Mouse (Mus musculus): ENCODE results near the gene Tob2.

The Tob2 gene

DNA sequence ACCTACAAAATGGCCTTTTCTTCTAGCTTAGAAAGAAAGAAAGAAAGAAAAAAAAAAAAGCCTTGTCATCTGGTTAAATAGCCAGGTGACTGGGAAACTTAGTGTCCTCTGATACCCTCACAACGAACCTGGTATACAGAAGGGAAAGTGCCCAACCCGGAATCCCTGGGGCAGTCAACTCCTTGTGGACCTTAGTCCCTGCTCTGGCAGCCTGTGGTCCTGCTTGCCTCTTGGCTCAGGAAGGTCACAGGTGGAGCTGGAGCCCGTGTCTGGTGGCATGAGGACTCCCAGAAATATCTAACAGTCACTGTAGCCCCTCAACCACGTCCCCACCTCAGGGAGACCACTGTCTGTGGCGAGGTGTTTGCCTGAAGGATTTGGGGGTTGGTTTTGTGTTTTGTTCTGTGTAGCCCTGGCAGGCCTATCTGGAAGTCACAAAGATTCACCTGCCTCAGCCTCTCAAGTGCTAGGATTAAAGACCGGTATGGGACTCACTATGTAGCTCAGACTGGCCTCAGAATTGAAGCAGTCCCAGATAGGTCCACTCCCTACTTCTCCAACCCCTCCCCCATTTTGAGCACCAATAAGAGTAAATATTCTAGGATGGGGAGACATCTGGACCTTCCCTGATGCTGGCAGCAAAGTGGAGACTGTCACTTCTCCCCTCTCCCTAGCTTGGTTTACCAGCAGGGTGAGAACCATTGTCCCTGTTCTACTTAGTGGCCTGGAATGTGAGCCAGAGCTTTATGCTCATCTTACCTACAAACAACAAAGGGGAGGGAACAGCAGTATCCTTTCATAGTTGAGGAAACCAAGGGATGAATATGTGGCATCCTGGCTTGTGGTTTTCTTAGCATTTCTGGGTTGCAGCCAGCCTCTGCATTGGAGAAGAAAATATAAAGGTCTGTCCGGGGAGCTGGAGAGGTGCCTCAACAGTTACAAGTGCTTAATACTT, 21.4 kb downstream of the Tob2 start:
- no peak for DNase-seq

DNA sequence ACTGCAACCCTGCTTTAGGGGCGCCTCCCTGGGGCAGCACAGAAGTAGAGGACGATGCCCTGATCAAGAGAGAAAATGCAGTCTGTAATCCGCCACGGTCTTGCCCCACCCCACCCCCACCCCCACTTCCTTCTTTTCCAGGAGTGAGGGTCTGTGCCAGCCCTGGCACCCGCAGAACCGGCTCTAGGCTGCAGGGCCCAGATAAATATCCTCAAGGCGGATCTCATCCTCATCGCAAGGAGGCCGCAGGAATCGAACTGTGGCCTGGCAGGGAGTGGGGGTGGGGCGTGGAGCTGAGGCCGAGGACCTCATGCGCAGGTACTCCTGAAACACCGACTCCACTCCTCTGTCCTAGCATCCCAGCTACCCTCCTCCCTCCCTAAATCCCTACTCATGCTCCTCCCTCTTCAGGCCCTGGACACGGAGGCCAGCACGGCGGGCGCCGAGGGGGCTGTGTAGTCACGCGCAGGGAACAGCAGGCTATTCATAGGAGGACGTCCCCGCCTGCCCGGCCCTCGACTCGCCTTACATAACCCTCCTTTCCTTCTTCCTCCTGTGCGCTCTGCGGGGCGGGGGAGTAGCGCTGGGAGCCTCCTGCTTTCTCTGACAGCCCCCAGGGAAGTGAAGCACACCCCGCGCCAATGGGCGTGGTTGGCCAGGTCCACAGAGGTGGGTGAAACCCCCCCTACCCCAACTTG, 22.3 kb downstream of the Tob2 start:
- DNase-seq = peak; percentile 83

DNA sequence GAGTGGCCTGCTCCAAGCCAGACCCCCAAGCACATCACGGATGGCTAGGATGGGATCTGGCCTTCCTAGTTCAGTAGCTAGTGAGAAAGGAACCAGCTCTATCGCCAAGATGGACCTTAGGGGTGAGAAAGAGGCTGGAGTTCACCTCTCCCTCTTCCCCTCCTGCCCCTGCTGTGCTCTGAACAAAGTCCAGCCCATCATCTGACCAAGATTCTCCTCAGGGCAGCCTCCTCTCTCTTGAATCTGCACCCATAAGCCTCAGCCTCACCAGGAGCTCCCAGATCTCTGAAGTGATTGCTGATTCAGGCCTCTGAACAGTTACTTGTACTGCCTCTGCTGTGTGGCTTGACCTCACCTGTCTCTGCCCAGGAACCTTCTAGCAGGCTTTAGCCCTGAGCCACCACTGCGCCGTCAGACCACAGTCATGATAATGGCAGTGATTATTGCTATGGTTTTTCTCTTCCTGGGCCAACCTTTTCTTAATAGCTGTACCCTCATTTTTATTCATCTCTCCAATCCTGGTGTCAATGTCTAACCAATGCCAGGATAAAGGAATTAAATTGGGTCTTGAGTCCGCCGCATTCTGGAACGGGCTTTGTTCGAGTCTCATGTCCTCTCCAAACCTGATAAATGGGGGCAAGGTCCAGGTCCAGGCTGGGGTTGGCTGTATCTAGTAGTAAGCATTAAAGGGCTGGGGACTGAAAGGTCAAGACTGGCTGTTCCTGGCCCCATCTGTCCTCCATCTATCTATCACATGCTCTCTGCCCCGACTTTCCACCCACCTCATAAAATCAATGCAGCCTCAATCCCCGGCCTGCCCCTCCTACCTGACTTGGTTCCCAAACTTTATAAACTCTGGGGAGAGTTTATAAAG, 23.4 kb downstream of the Tob2 start:
- no peak for DNase-seq

DNA sequence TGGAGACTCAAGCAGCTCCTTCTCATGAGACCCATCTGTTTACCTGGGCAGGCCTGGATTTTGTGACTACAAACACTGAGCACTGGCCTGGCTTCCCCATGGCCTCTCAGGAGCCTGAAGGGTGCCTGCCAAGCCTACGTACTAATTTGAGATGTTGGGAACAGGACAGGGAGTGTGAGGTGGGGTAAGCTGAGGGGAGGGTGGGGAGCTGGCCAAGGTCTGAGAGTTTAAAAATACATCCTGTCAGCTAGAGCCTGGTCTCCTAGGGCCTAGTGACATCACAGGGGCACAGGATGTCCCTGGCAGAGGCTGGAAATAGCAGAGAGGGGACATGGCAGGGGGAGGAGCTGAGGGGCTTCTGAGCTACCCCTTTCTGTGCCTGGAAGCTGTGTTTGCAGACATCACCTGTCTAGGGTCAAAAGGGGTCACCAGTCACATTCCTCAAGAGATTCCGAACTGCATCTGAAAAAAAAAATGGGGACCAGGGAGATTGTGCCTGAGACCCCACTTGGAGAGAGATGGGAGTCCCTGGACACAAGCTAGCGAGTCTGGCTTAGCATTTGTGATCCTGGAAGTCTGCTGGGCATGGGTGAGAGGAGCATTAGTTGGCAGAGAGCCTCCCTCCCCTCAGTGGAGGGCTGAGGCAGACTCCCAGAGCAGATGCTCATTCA, 24.3 kb downstream of the Tob2 start:
- peak; percentile 53 for DNase-seq

DNA sequence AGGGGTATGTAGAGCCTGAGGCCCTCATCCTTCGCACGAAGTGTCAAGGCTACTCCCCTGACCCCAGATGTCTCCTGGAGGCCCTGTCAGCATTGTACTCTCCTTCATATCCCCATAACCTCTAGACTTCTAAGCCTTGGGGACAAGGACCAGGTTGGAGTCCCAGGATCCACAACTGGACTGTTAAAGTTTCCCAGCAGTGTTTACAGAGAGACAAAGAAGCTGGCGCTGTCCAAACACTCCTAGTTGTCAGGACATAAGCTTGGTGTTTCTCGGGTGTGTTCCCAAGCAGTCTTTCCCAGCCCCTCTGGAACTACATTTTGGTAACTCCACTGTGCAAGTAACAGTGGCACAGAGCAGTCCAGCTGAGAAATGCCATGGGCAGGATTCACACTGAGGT, 25.1 kb downstream of the Tob2 start:
- DNase-seq = no peak

DNA sequence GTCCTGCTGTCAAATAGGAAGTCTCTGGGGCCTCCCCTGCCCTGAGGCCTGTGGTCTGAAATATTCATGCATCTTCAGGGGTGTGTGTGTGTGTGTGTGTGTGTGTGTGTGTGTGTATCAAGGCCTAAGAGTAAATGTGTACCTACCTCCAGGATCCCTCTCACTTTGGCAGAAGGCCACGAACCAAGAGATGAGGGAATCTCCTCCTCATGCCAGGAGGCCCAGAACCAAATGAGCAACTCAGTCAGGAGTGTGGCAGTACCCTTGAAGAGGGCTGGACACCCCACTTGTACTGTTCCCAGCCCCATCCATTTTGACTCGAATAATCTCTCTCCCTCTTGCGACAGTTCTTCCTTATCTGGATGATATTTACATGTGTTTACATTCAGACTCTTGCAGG, 26.4 kb downstream of the Tob2 start:
- DNase-seq = no peak

DNA sequence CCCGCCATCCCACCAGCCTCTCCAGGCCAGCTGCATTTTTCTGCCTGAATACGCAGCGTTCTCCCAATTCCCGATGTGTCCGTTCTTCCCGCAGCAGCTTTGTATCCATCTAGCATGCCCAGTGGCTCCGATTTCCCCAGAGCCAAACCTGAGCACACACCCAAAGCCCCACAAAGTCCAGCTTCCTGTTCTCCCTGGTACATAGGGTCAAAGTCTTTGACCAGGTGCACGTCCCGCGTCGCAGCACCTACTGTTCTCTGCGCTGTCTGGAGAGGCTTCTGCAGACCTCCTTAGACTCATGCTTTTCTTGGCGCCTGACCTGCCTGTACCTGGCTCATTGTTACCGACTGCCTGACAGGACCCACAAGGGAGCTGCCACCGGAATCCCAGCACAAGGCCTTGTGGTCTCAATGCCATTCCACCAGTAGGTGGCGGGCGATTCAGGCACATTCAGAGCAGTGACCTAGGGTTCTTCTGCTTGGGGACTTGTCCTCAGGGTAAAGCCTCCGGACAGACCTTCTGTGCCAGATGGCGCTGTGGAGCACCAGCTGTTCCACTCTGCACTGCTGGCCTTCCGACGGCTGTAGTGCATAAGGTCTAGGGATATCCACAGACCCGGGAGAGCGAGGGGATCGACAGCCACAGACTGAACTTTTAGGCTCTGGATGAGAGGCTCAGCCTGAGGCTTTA, 27.3 kb downstream of the Tob2 start:
- peak; percentile 91 for DNase-seq

DNA sequence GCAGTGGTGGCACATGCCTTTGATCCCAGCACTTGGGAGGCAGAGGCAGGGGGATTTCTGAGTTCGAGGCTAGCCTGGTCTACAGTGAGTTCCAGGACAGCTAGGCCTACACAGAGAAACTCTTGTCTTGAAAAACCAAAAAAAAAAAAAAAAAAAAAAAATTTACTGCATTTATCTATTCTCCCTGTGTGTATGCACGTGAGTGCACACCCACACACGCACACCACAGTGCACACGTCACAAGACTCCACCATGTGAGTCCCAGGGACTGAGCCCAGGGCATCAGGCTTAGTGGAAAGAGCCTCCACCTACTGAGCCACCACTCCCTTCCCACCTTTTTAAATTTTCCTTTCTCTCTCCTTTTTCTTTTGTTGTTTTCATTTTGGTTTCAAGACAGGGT, 28.1 kb downstream of the Tob2 start:
- DNase-seq = no peak

DNA sequence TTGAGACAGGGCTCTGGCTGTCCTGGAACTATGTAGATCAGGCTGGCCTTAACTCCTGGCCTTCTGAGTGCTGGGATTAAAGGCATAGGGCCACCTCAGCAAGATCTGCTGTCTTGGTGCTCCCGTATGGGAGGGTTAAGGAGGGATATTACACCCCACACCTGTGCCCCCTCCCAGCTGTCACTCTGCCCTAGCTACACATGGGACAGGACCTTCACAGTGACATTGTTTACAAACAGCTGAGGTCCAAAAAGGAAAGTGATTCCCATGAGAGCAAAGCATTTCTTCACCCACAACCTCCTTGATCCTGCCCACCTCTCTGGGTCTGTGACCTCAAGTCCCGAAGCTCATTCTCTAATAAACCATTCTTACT, 29.4 kb downstream of the Tob2 start:
- no peak for DNase-seq

DNA sequence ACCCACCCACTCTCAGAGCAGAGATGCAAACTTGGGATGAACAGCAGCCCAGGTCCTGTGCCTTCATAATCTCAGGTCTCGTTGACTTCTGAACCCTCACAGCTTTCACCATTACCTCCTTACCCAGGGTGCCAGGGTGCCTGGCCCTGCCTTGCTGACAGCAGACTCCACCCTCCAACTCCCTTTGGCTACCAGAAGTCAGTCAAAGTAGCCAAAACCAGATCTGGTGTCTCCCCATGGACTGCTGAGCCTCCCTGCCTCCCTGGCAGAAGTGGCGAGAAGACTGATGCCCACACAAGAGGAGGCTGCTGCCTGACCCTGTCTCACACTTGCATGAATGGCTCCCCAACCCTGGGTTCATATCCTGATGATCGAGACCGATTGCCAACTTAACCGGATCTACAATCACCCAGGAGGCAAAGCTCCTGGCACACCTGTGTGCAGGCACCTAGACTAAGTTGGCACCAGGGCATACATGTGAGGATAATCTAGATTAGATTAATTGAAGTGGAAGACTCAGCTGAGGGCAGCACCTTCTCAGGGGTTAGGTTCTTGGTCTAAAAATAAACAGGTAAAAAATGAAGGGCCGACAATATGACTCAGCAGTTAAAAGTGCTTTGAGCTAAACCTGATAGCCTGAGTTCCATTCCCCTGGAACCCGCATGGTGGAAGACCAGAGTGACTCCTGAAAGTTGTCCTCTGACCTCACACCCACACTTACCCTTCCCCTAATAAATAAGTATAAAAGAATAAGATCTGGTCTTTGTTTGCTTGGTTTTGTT, 30.0 kb downstream of the Tob2 start:
- DNase-seq = no peak

DNA sequence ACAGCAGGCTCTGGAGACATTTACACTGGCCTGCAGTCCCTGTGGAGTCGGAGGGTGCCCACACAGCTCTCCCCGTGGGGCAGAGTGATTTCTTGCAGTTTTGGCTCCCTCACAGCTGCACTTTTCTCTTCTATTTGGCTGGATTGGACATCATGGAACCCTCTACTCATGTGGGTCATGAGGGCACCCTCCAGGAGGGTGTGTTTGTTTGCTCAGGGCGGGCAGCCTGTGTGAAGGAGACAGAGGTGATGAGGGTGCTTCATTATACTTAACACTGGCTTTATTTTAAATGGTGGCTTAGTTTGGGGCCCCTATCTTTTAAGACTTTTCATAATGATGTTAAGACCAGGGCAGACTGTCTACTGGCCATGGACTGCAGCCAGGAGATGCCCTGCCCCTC, 33.8 kb downstream of the Tob2 start:
- DNase-seq = no peak

DNA sequence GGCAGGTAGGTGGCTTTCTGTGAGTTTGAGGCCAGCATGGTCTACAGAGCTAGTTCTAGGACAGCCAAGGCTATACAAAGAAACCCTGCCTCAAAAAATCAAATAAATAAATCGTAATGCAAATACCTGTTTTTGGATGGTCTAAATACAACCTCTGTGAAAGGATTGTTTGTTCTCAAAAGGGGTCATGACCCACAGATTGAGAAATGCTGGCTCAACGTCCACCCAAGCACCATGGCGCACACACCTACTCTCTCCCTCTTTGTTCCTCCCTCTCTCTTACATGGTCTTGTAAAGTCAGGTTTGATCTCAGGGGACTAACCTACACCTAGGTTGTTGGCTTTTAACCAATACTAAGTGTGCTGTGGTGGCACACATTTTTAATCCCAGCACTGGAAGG, 36.0 kb downstream of the Tob2 start:
- no peak for DNase-seq

DNA sequence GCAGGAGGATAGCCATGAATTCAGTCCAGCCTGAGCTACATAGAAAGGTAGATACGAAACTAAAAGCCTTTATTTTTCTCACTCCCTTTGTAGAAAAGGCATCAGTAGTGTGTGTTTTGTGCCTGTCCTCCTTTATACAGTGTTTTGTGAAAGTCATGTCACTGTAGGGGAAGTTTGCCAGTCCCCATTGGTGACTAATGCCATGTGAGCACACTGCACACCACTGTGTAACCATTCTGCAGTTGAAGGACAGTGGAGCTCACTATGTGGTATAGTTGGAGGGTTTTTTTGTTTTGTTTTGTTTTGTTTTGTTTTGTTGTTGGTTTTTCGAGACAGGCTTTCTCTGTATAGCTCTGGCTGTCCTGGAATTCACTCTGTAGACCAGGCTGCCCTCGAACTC, 40.2 kb downstream of the Tob2 start:
- DNase-seq = no peak

DNA sequence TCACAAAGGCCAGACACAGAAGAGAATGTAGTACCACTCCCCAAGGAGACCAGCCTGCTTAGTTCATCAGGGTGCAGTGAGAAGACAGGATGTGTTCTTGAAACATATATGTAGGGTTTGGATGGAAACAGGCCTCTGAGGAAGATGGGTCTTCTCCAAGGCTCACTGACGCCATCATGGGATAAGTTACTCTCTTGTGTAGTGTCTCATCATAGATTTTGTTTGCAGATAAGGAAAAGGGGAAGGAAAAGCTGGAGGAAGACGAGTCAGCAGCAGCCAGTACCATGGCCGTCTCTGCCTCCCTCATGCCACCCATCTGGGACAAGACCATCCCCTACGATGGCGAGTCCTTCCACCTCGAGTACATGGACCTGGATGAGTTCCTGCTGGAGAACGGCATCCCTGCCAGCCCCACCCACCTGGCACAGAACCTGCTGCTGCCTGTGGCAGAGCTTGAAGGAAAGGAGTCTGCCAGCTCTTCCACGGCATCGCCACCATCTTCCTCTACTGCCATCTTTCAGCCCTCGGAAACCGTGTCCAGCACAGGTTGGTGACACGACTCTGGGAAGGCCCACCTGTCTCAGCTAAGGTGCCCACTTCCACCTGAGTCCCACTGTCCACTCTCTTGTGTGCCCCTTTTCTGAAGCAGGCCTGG, 43.8 kb downstream of the Tob2 start:
- DNase-seq = no peak

DNA sequence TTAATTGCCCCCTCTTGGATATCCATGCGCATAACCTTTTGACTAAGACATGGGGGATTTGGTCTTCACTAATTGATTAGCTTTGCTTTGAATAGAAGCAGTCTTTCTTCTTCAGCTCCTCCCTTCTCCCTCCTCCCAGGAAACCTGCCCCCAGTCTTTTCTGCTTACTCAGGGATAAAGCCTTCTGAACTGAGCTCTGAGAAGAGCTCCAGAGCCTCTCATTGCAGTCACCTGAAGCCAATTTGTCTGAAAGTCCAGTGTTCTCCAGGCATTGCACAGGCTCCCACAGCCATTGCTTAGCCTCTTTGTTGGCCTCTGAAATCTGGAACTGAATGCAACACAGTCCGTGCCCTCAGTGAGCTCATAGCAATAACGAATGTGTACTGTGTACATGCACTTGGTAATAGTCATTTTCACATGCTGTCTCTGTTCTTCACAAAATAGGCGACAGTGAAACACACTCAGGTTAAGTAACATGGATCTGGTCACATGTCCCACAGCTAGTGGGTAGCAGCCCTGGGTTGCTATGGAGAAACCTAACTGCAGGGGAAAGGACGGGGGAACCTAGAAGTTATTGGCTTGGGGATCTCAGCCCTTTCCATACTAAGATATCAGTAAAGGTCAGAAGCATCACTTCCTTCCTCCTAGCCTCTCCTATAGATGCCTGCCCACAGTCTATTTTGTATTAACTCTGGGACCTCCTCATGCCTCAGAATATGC, 44.5 kb downstream of the Tob2 start:
- no peak for DNase-seq

DNA sequence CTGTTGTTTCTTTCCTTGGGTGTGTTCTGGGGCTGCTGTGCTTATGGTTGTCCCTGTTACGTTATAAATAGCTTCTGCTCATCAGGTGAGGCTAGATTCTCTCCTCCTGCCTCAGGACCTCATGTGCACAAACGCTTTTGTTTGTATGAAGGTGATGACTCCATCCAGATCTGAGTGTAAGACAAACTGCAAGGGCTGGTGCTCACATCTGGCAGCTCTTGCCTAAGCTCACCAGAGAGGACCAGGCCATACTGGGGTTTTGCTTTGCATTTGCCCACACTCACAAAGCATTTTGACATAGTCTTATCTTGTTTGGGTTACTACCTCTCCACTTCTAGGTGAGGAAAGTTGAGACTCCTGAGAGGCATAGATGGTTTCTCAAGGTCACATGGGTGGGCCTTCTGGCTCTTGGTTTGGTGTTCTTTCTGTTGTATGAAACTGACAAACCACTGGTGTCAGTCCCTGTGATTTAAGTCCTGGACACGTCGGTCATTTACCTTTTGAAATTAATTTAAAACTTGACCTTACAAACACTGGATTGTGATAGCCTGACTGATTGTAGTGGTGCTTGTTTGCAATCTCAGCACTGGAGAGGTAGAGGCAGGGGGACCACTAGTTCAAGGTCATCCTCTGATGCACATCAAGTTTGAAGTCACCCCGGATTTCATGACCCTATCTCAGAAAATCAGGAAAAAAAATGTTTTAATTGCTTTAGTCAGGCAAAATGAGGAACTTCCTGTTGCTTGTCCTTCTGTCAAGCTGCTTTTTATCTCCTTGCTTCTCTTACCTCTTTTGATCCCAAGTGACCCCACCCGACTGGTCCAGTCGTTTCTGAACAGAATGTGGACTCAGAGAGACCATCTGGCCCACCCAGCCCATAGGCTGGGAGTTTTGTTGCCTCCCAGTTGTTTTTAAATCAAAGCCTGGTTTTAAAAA, 45.6 kb downstream of the Tob2 start:
- DNase-seq = no peak

DNA sequence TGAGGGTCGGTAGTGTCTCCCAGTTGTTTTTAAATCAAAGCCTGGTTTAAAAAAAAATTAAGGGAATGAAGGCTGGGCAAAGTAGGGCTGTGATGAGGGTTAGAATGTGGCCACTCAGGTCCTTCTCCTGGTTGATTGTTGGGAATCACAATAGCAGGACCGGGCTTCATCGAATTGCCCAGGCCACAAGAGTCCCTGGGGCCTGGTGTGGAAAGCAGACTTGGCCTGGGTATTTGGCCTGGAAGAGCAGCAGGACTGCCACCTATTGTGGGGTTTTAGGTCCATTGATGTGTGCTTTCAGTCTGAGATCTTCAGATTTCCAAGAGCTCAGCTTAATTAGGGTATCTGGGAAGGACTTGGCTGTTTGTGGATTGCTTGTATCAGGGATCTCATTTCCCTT, 46.3 kb downstream of the Tob2 start:
- DNase-seq = no peak

DNA sequence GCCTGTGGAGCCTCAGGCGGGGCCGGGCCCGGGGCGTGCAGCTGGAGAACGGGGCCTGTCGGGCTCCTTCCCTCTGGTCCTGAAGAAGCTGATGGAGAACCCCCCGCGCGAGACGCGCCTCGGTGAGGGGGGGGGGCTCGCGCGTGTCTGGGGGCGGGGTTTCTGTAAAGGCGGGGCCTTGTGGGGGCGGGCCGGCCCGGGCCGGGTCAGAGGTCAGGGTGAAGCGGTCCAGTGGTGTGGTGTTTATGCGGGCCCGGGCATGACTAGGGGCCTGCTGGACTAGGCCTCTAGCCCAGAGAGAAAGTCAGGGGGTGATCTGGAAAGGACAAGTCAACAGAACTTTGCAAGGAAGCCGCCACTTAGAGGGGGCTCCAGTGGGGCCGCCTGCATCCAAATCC, 47.0 kb downstream of the Tob2 start:
- no peak for DNase-seq
